Mouse (Mus musculus) stomach, embryonic 16.5 days (tissue): ENCODE measurements around the gene Ivd. TPM values are rescaled to one million over a fixed set of nuclear protein-coding genes. Genes with fewer than 3 reads are reported as not detected.

Experiments
- ATAC-seq: fragments of 200-750 bp; cut with Nextera tagmentation; 2 replicates; pipeline ENCODE4 v1.8.0; 2017; ENCODE audit warnings: moderate number of reproducible peaks, moderate TSS enrichment; ENCODE audit not compliant: insufficient read depth, low FRiP score
- H3K27ac ChIP-seq: fragments of 300-500 bp; sonication (generic); 2 replicates; pipeline ENCODE4 v1.5.1; 2014; ENCODE audit warnings: low read length
- H3K27me3 ChIP-seq: fragments of 300-500 bp; sonication (generic); 2 replicates; pipeline ENCODE4 v1.6.1; 2014; ENCODE audit warnings: low read length, control low read depth, mixed read lengths; ENCODE audit not compliant: control insufficient read depth, insufficient read depth
- H3K36me3 ChIP-seq: fragments of 300-500 bp; sonication (generic); 2 replicates; pipeline ENCODE4 v1.6.1; 2014; ENCODE audit warnings: low read length; ENCODE audit not compliant: control insufficient read depth, insufficient read depth
- H3K4me1 ChIP-seq: fragments of 300-500 bp; sonication (generic); 2 replicates; pipeline ENCODE4 v1.6.1; 2014; ENCODE audit warnings: low read length, control low read depth, mixed read lengths; ENCODE audit not compliant: control insufficient read depth, insufficient read depth
- H3K4me2 ChIP-seq: fragments of 300-500 bp; sonication (generic); 2 replicates; pipeline ENCODE4 v1.6.1; 2014; ENCODE audit warnings: low read depth, low read length, mixed read lengths
- H3K4me3 ChIP-seq: fragments of 300-500 bp; sonication (generic); replicated peaks from 2 replicates; pipeline ENCODE4 v1.5.1; 2014; ENCODE audit warnings: mild to moderate bottlenecking, low read length
- H3K9ac ChIP-seq: fragments of 300-500 bp; sonication (generic); 2 replicates; pipeline ENCODE4 v1.6.1; 2014; ENCODE audit warnings: low read length
- H3K9me3 ChIP-seq: fragments of 300-500 bp; sonication (generic); replicated peaks from 2 replicates; pipeline ENCODE4 v1.6.1; 2016; ENCODE audit warnings: low read length, control low read depth; ENCODE audit not compliant: control insufficient read depth
- WGBS: fragments of 180-500 bp; shearing (Covaris S2); extraction: QIAGEN DNeasy Blood & Tissue Kit; methylation state at CpG from one replicate; pipeline ENCODE4 v1.1.7; 2014; 5-methylcytosine and 5-hydroxymethylcytosine counted together
- polyA plus RNA-seq: library from polyadenylated mRNA; unstranded; fragments of >200 nt; fragmentation: Nextera tagmentation; extraction: Ambion mirVana; gene quantifications from 2 replicates; pipeline ENCODE4 v1.2.1, GENCODE M21; 2015

Ivd gene
- polyA plus RNA-seq, 1 experiment from 2014 or later = 64.3 TPM

DNA sequence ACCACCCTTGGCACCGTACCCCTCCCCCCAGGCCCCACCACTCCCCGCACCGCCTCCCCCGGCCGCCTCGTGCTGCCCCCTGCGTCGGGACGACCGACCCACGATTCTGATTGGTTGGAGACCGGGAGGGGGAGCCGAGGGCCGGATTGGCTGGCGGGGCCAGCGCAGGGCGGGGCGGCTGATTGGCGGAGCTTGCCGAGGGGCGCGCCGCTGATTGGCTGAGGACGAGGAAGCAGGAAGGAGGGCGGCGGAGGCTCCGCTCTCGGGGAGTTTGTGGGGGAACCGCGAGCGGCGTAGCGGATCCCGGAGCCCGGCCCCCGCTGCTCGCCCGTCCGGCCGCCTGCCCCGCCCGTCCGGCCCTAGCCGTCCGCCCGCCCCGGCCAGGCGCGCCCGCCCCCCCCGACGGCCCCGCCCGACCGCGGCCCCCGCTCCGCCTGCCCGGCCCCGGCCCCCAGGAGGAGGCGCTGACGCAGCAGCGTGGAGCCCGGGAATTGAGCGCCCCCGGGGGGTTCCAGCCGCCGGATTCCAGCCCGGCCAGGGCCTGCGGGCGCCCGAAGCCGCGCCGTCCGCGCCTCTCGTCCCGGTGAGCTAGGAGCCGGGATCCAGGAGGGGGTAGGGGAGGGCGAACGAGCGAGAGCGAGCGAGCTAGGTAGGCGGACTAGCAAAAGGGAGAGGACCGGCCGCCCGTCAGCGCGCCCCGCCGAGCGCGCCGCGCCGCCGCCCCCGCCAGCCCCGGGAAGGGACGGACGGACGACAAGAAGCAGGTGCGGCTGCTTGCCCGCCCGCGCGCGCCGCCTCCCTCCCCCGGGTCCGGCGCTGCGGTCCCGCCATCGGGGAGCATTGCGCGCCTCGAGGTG, 39.6 kb downstream of the Ivd start:
- Histone ChIP-seq H3K4me2 (peak overlapping the region; percentile 100), H3K36me3 (no peaks in the 10 kb centered on the region), H3K27ac (peak overlapping the region; percentile 78), H3K9me3 (no peaks in the 10 kb centered on the region), H3K9ac (peak overlapping the region; percentile 91), H3K27me3 (peaks cover 39% of the 10 kb centered on the region), H3K4me1 (peaks cover 25% of the 10 kb centered on the region), H3K4me3 (peak overlapping the region; percentile 80)
- WGBS = under 1% methylated on average over 92 of the region's 120 CpGs
- peak; percentile 93 for ATAC-seq

- peak overlapping the region; percentile 80 for H3K4me3 ChIP-seq
- H3K27ac ChIP-seq = peak overlapping the region; percentile 78
- H3K9ac ChIP-seq = peak overlapping the region; percentile 91
- H3K27me3 ChIP-seq = peaks cover 33% of the 10 kb centered on the region
- H3K36me3 ChIP-seq = no peaks in the 10 kb centered on the region
- peaks cover 16% of the 10 kb centered on the region for H3K4me1 ChIP-seq
- ATAC-seq = peak; percentile 30; the same call in 1 of the 2 replicates
- no peaks in the 10 kb centered on the region for H3K9me3 ChIP-seq
- WGBS = under 1% methylated on average over 95 of the region's 106 CpGs
- H3K4me2 ChIP-seq = peak overlapping the region; percentile 100
Measured at GRCm38 (mm10) chr2:118902051-118903025, 40.6 kb downstream of the Ivd start.

DNA sequence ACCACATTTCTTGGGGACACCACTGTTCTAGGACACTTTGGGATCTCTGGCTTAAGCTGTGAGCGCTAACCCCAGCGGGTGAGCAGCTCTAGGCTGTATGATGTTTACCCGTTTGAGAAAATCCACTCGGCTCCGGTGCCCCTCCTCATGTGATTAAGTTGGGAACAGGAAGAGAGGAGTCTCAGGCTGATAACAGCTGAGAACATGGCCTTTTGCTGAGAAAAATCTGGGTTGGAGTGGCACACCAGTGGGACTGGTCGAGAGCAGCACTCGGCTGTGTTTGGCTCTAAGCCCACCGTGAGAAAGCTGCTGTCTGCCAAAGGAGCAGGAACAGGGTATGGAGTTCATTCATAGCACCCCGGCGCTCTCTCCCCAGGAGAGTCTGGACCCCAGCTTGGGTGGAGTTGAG, 41.6 kb downstream of the Ivd start:
- Histone ChIP-seq H3K9me3 (no peaks in the 10 kb centered on the region), H3K4me3 (peak overlapping the region; percentile 80), H3K36me3 (no peaks in the 10 kb centered on the region), H3K9ac (peak overlapping the region; percentile 20), H3K27ac (no peak overlapping the region), H3K4me2 (peak overlapping the region; percentile 100), H3K27me3 (peaks cover 23% of the 10 kb centered on the region), H3K4me1 (peaks cover 15% of the 10 kb centered on the region)
- whole genome bisulfite sequencing = 11% methylated on average over 10 of the region's 10 CpGs
- ATAC-seq = no peak

DNA sequence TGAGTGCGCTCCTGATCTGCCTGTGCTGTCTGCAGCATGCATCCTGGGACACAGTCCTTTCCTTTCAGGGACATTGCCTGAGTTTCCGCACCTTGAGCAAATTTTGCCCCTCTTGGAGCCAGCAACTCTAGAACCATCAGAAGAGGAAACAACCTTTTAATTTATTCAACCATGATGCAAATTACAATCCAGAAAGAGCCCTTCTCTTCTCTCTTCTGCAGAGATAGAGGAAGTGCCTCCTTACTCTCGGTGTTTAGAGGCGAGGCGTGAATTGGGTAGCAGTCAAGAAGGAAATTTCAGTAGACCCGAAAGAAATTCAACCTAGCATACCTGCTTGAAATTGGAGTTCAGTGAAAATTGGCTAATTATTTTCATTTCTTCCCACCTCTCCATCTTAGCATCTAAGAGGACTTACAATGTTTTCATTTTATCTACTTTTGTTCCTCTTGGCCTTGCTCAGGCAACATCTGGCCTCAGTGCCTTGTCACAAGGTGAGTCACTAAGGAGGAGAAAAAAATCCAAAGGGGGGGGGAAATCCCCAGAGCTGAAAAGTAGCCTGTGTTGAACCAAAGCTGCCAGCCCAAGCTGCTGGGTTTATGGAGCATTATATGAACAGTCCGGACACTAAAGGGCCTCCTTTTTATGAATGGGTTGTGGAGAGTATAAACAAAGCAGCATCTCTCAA, 43.8 kb downstream of the Ivd start:
- H3K4me1 ChIP-seq = peaks cover 9% of the 10 kb centered on the region
- no peaks in the 10 kb centered on the region for H3K9me3 ChIP-seq
- H3K36me3 ChIP-seq = no peaks in the 10 kb centered on the region
- WGBS = 79% methylated on average over 7 of the region's 7 CpGs
- ATAC-seq = no peak
- H3K4me2 ChIP-seq = no peak overlapping the region
- H3K4me3 ChIP-seq = no peak overlapping the region
- H3K9ac ChIP-seq = no peak overlapping the region
- H3K27me3 ChIP-seq = peaks cover 2% of the 10 kb centered on the region
- H3K27ac ChIP-seq = no peak overlapping the region

DNA sequence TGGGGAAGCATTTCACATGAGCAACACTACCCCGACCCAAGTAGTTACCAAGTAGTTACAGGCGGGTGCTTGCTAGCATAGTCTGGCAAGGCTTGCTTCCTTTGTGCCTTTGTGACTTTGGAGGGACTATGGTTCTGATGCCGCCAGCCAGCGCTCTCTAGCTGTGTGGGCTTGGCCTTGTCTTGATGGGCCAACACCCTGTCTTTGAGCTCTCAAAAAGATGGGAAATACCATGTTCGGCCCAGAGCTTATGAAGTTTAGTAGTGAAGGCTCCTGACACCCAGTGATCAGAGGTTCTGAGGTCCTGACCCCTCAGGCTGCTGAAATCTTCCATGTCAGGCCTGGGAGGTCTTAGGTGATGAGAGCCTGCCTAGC, 44.4 kb downstream of the Ivd start:
- H3K27me3 ChIP-seq = no peaks in the 10 kb centered on the region
- H3K36me3 ChIP-seq = no peaks in the 10 kb centered on the region
- H3K27ac ChIP-seq = no peak overlapping the region
- H3K4me1 ChIP-seq = peaks cover 9% of the 10 kb centered on the region
- H3K4me3 ChIP-seq = no peak overlapping the region
- no peak overlapping the region for H3K4me2 ChIP-seq
- H3K9me3 ChIP-seq = no peaks in the 10 kb centered on the region
- no peak for ATAC-seq
- no peak overlapping the region for H3K9ac ChIP-seq
- 82% methylated on average over 5 of the region's 5 CpGs for WGBS

GRCm38 (mm10) chr2:118907781-118908180, 46.0 kb downstream of the Ivd start:
- 81% methylated on average over 3 of the region's 3 CpGs for WGBS
- no peak overlapping the region for H3K4me3 ChIP-seq
- peaks cover 8% of the 10 kb centered on the region for H3K4me1 ChIP-seq
- ATAC-seq = no peak
- H3K4me2 ChIP-seq = no peak overlapping the region
- H3K27ac ChIP-seq = no peak overlapping the region
- no peaks in the 10 kb centered on the region for H3K27me3 ChIP-seq
- no peaks in the 10 kb centered on the region for H3K9me3 ChIP-seq
- no peaks in the 10 kb centered on the region for H3K36me3 ChIP-seq
- H3K9ac ChIP-seq = no peak overlapping the region

DNA sequence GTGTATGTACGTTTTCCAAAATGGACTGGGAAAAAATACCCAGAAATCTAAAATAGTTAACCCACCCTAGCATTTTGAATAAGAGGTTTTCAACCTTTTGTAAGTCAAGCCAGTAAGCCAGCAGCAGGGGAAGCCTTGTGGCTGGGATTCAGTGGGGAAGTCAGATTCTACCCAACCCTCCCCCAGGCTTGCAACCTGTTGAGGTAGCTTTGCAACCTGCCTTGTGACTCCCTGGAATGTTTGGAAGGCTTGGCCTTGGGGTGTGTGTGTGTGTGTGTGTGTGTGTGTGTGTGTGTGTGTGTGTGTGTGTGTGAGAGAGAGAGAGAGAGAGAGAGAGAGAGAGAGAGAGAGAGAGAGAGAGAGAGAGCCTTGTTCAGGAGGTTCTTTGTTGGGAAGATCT, 47.4 kb downstream of the Ivd start:
- H3K9me3 ChIP-seq = no peaks in the 10 kb centered on the region
- 80% methylated on average over 1 of the region's 1 CpGs for WGBS

GRCm38 (mm10) chr2:118910605-118911278, 49.0 kb downstream of the Ivd start:
- Histone ChIP-seq H3K4me2 (no peak overlapping the region), H3K4me3 (no peak overlapping the region), H3K27me3 (no peaks in the 10 kb centered on the region), H3K4me1 (peaks cover 13% of the 10 kb centered on the region), H3K9me3 (no peaks in the 10 kb centered on the region), H3K9ac (no peak overlapping the region), H3K36me3 (no peaks in the 10 kb centered on the region), H3K27ac (no peak overlapping the region)
- 72% methylated on average over 7 of the region's 7 CpGs for WGBS
- no peak for ATAC-seq

More for the DNA sequence above, 47.4 kb downstream of the Ivd start:
- no peak for ATAC-seq
- Histone ChIP-seq H3K4me1 (peaks cover 12% of the 10 kb centered on the region), H3K27ac (no peak overlapping the region), H3K36me3 (no peaks in the 10 kb centered on the region), H3K4me2 (no peak overlapping the region), H3K4me3 (no peak overlapping the region), H3K27me3 (no peaks in the 10 kb centered on the region), H3K9ac (no peak overlapping the region)
